Mouse (Mus musculus) C2C12 (cell line): ENCODE measurements at regions not wholly inside any gene's neighbourhood (a gene's known extent, or its start where the extent isn't known, plus 50 kb on each side); places are given as distances from the start of the nearest gene placed in this dataset.

Experiments used
- H3K27me3 ChIP-seq: one replicate; pipeline ENCODE4 v1.6.1; 2011; ENCODE audit not compliant: control insufficient read depth, insufficient read depth, insufficient read length
- H3K36me3 ChIP-seq: one replicate; pipeline ENCODE4 v1.6.1; 2011; ENCODE audit not compliant: control insufficient read depth, insufficient read depth
- H3K4me3 ChIP-seq: one replicate; pipeline ENCODE4 v1.5.1; 2011; ENCODE audit warnings: mild to moderate bottlenecking, control low read depth; ENCODE audit not compliant: poor library complexity, insufficient read depth, severe bottlenecking
- H3K79me2 ChIP-seq: one replicate; pipeline ENCODE4 v1.6.1; 2011; ENCODE audit not compliant: control insufficient read depth, insufficient read depth
- H3K79me3 ChIP-seq: one replicate; pipeline ENCODE4 v1.6.1; 2011; ENCODE audit warnings: low read depth, control low read depth
- H3ac ChIP-seq: one replicate; pipeline ENCODE3; 2011; ENCODE audit warnings: low read depth; ENCODE audit not compliant: control insufficient read depth, insufficient read length
- CEBPB ChIP-seq: IDR thresholded peaks from one replicate; pipeline ENCODE4 v1.6.1; 2011; ENCODE audit warnings: low read depth, mild to moderate bottlenecking, control low read depth, moderate library complexity
- CTCF ChIP-seq: IDR thresholded peaks from one replicate; pipeline ENCODE4 v1.5.1; 2011; ENCODE audit not compliant: control insufficient read depth, insufficient read depth, insufficient read length
- FOSL1 ChIP-seq: IDR thresholded peaks from one replicate; pipeline ENCODE4 v1.8.0; 2011; ENCODE audit warnings: mild to moderate bottlenecking, low read length; ENCODE audit not compliant: poor library complexity, insufficient read depth, severe bottlenecking
- MAX ChIP-seq: IDR thresholded peaks from one replicate; pipeline ENCODE4 v1.6.1; 2011; ENCODE audit warnings: mild to moderate bottlenecking, control low read depth
- MYOD1 ChIP-seq: IDR thresholded peaks from one replicate; pipeline ENCODE4 v1.6.1; 2011; ENCODE audit warnings: low read depth; ENCODE audit not compliant: control insufficient read depth, insufficient read length
- MYOG ChIP-seq: IDR thresholded peaks from one replicate; pipeline ENCODE4 v1.6.1; 2011; ENCODE audit not compliant: control insufficient read depth, insufficient read length; ENCODE audit errors: extremely low read depth
- USF1 ChIP-seq: IDR thresholded peaks from one replicate; pipeline ENCODE4 v1.6.1; 2011; ENCODE audit warnings: low read depth, mild to moderate bottlenecking, control low read depth, moderate library complexity

DNA sequence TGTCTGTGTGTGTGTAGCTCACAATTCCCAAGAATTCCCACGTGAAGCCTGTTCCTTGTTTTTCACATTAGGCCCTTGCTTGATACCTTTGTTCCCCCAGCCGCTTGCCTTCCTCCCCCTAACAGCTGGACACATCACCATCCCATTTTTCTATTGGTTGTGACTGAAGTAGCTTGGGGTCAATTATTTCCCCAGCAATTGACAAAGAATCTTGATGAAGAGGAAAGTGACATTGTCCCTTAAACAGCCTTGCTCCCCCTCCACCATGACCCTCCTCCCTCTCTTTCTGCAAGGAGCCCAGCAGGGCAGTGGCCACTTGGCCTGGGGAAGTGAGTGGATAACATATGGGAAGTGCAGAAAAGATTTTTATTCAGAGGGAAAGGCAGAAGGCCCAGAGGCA is 681.5 kb upstream of the Car8 start:
- Histone ChIP-seq H3K4me3 (no peak overlapping the region), H3K27me3 (no peaks in the 10 kb centered on the region), H3K36me3 (no peaks in the 10 kb centered on the region), H3K79me2 (no peaks in the 10 kb centered on the region), H3K79me3 (no peaks in the 10 kb centered on the region), H3ac (no peak overlapping the region)
- TF ChIP-seq MYOD1 (no peak), MYOG (no peak), CTCF (no peak), MAX (no peak), FOSL1 (no peak), USF1 (no peak), CEBPB (no peak)

DNA sequence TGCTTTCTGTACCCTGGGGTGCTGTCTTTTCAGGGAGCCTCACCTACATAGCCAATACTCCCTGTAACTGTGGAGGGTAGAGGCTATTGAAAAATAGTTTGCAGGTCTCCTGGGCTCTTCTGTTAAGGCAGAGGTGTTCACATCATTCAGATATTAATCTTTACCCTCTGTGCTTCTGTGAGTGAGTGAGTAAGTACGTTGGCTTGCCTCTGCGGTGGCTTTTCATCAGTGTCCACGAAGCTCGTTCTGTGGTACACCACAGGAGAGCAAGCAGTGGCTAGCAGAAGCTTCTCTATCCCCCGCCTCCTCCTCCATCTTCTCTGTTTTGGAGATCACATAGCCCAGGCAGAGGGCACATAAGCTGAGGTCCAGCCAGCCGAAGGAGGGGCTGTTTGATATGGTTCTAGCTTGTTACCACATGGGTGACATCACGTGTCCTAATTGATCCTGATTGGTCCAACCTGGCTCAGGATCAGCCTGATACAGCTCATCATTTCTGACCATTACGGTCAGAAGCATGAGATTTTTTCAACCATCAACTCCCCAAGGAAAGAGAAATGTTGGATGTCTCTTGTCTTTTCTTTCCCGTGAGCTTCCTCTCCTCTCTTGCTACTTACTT is 680.6 kb upstream of the Car8 start:
- Histone ChIP-seq H3K79me2 (no peaks in the 10 kb centered on the region), H3K4me3 (no peak overlapping the region), H3ac (no peak overlapping the region), H3K79me3 (no peaks in the 10 kb centered on the region), H3K36me3 (no peaks in the 10 kb centered on the region), H3K27me3 (no peaks in the 10 kb centered on the region)
- TF ChIP-seq MAX, result no peak
- TF ChIP-seq CTCF, result no peak
